Mouse (Mus musculus): ENCODE data around the gene Cyp11a1. TPM values are rescaled to one million over a fixed set of nuclear protein-coding genes. Genes with fewer than 3 reads are reported as not detected.

Cyp11a1 gene
- total and polyA plus RNA-seq, 3 experiments = not detected

GRCm38 (mm10) chr9:58044828-58045227, 38.6 kb downstream of the Cyp11a1 start:
- no peak overlapping the region for H3K4me3 ChIP-seq (ENCODE audit: control insufficient read depth in 1 of 2, insufficient read depth in 1 of 2, low read depth in 2 of 2, low read length in 2 of 2)
- H3K4me1 ChIP-seq (ENCODE audit: control insufficient read depth in 1 of 2, insufficient read depth in 2 of 2, low read length in 2 of 2) = no peaks in the 10 kb centered on the region
- no peak overlapping the region for H3K9ac ChIP-seq (ENCODE audit: control insufficient read depth, low read depth, low read length, poor library complexity, severe bottlenecking)
- no peak for DNase-seq (ENCODE audit: low read depth, low spot score)
- peaks cover 0 to 11% of the 10 kb centered on the region in 2 experiments for H3K27me3 ChIP-seq (ENCODE audit: control insufficient read depth in 1 of 2, insufficient read depth in 2 of 2, low read length in 2 of 2)
- H3K27ac ChIP-seq (ENCODE audit: control insufficient read depth, low read depth, low read length) = no peak overlapping the region
- H3K36me3 ChIP-seq (ENCODE audit: control insufficient read depth in 1 of 2, insufficient read depth in 2 of 2, low read length in 2 of 2) = no peaks in the 10 kb centered on the region
- TF ChIP-seq GATA1 (IDR thresholded peaks at IDR 0.05; ENCODE audit: low read depth, low read length) (no peak), TBP (IDR thresholded peaks at IDR 0.05; ENCODE audit: low read depth, low read length) (no peak), SIN3A (IDR thresholded peaks at IDR 0.05; ENCODE audit: low read length) (no peak), ZMIZ1 (IDR thresholded peaks at IDR 0.05; ENCODE audit: low read depth, low read length) (no peak), MXI1 (IDR thresholded peaks at IDR 0.05; ENCODE audit: low read depth, low read length) (no peak), RAD21 (IDR thresholded peaks at IDR 0.05; ENCODE audit: low read depth, low read length) (no peak), POLR2AphosphoS2 (IDR thresholded peaks at IDR 0.05; ENCODE audit: low read length) (no peak)
- H3K9me3 ChIP-seq (replicated peaks; ENCODE audit: insufficient read depth, low read length) = no peaks in the 10 kb centered on the region
- no peaks in the 10 kb centered on the region for H3K79me2 ChIP-seq (ENCODE audit: control insufficient read depth, insufficient read depth, low read length, poor library complexity)

GRCm38 (mm10) chr9:58045646-58046045, 39.4 kb downstream of the Cyp11a1 start:
- no peak overlapping the region for H3K9ac ChIP-seq (ENCODE audit: control insufficient read depth, low read depth, low read length, poor library complexity, severe bottlenecking)
- H3K9me3 ChIP-seq (replicated peaks; ENCODE audit: insufficient read depth, low read length) = no peaks in the 10 kb centered on the region
- H3K4me1 ChIP-seq (ENCODE audit: control insufficient read depth in 1 of 2, insufficient read depth in 2 of 2, low read length in 2 of 2) = no peaks in the 10 kb centered on the region
- no peak for TF ChIP-seq POLR2AphosphoS2 (IDR thresholded peaks at IDR 0.05; ENCODE audit: low read length)
- no peak for TF ChIP-seq POLR2A (IDR thresholded peaks at IDR 0.05; ENCODE audit: control insufficient read depth in 1 of 2, insufficient read depth in 1 of 2, low read depth in 1 of 2, low read length in 2 of 2, poor library complexity in 1 of 2)
- no peak for TF ChIP-seq MXI1 (IDR thresholded peaks at IDR 0.05; ENCODE audit: low read depth, low read length)
- TF ChIP-seq GATA1 (IDR thresholded peaks at IDR 0.05; ENCODE audit: low read depth, low read length) = no peak
- TF ChIP-seq SIN3A (IDR thresholded peaks at IDR 0.05; ENCODE audit: low read length) = no peak
- no peak for TF ChIP-seq ZKSCAN1 (IDR thresholded peaks at IDR 0.05; ENCODE audit: low read depth, low read length)
- no peak for TF ChIP-seq MAFK (IDR thresholded peaks at IDR 0.05; ENCODE audit: borderline replicate concordance, low read depth, low read length)
- no peak for TF ChIP-seq SMC3 (IDR thresholded peaks at IDR 0.05; ENCODE audit: low read depth, low read length)
- TF ChIP-seq TCF12 (IDR thresholded peaks at IDR 0.05; ENCODE audit: low read depth, low read length) = no peak
- TF ChIP-seq MYB (IDR thresholded peaks at IDR 0.05; ENCODE audit: low read depth, low read length) = no peak
- TF ChIP-seq MYC (IDR thresholded peaks at IDR 0.05; ENCODE audit: low read depth, low read length) = no peak
- no peak for TF ChIP-seq MAX (IDR thresholded peaks at IDR 0.05; ENCODE audit: low read length)
- TF ChIP-seq CTCF (IDR thresholded peaks at IDR 0.05 in 2 of 3, conservative IDR thresholded peaks at IDR 0.05 in 1 of 3; ENCODE audit: control insufficient read depth in 1 of 3, insufficient read depth in 1 of 3, low read depth in 2 of 3, low read length in 3 of 3, poor library complexity in 1 of 3, severe bottlenecking in 1 of 3) = no peak
- TF ChIP-seq ZNF384 (IDR thresholded peaks at IDR 0.05; ENCODE audit: low read depth, low read length) = no peak
- TF ChIP-seq NRF1 (IDR thresholded peaks at IDR 0.05; ENCODE audit: insufficient read depth, low read depth, low read length, poor library complexity, severe bottlenecking) = no peak
- TF ChIP-seq JUND (IDR thresholded peaks at IDR 0.05; ENCODE audit: low read depth, low read length) = no peak
- TF ChIP-seq ELF1 (IDR thresholded peaks at IDR 0.05; ENCODE audit: low read depth, low read length) = no peak
- no peak for TF ChIP-seq ZMIZ1 (IDR thresholded peaks at IDR 0.05; ENCODE audit: low read depth, low read length)
- no peaks in the 10 kb centered on the region for H3K79me2 ChIP-seq (ENCODE audit: control insufficient read depth, insufficient read depth, low read length, poor library complexity)
- H3K27ac ChIP-seq (ENCODE audit: control insufficient read depth, low read depth, low read length) = no peak overlapping the region
- no peaks in the 10 kb centered on the region for H3K36me3 ChIP-seq (ENCODE audit: control insufficient read depth in 1 of 2, insufficient read depth in 2 of 2, low read length in 2 of 2)
- H3K27me3 ChIP-seq (ENCODE audit: control insufficient read depth in 1 of 2, insufficient read depth in 2 of 2, low read length in 2 of 2) = peaks cover 0 to 14% of the 10 kb centered on the region in 2 experiments
- no peak overlapping the region for H3K4me3 ChIP-seq (ENCODE audit: control insufficient read depth in 1 of 2, insufficient read depth in 1 of 2, low read depth in 2 of 2, low read length in 2 of 2)
- no peak for DNase-seq (ENCODE audit: low read depth, low spot score)

Measured in MEL (cell line).